ENCODE assay signal across 17 mouse cellular contexts in the genomic region with DNA sequence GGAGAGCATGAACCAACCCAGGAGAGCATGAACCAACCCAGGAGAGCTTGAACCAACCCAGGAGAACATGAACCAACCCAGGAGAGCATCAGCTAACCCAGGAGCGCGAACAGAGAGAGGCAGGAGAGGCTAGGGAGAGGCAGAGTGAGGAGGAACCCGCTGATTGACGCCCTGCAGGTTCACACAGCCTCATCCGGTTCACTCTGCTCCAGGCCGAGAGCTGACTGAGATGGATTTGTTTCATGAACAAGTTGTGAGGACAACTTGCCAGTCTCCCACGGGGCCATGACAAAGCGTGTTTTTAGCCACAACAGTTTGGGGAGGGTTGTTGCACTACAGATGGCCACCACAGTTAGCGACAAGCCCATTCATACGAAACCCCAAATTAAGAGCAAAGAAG.
"Had no signal": no experiment of that assay in that cellular context is flagged by ENCODE, and none has a peak within 500 bp of the region (broad histone marks: within the 10 kb centered on the region; RNA-seq: fewer than 3 reads in every experiment).

No protein-coding gene starts in this region.

- H3K9me3 ChIP-seq: midbrain, embryonic 13.5 days; midbrain, embryonic 15.5 days; neural tube, embryonic 13.5 days; neural tube, embryonic 15.5 days had no signal

- H3K27ac ChIP-seq: liver, embryonic 14.5 days; midbrain, embryonic 13.5 days; midbrain, embryonic 15.5 days; neural tube, embryonic 13.5 days; neural tube, embryonic 15.5 days had no signal

- H3K4me2 ChIP-seq: lung, embryonic 14.5 days; midbrain, embryonic 11.5 days; midbrain, embryonic 13.5 days; midbrain, embryonic 15.5 days; neural tube, embryonic 13.5 days; neural tube, embryonic 15.5 days had no signal

- H3K36me3 ChIP-seq: midbrain, embryonic 13.5 days; midbrain, embryonic 15.5 days; neural tube, embryonic 13.5 days; neural tube, embryonic 15.5 days had no signal

- H3K4me3 ChIP-seq: midbrain, embryonic 13.5 days; midbrain, embryonic 15.5 days; neural tube, embryonic 13.5 days; neural tube, embryonic 15.5 days had no signal

- H3K27me3 ChIP-seq: midbrain, embryonic 13.5 days; midbrain, embryonic 15.5 days; neural tube, embryonic 13.5 days; neural tube, embryonic 15.5 days had no signal

- ATAC-seq: midbrain, embryonic 13.5 days; midbrain, embryonic 15.5 days had no signal

- H3K4me1 ChIP-seq: midbrain, embryonic 13.5 days; midbrain, embryonic 15.5 days; neural tube, embryonic 15.5 days had no signal

- H3K9ac ChIP-seq: liver, embryonic 14.5 days; lung, embryonic 14.5 days; midbrain, embryonic 13.5 days; midbrain, embryonic 15.5 days; neural tube, embryonic 13.5 days; neural tube, embryonic 15.5 days had no signal

- DNase-seq: lung, adult 18-20 months; lung, embryonic 14.5 days; lung, postnatal 10 days; lung, postnatal 4 days; retina, postnatal 1 day; right cerebral cortex, adult 18-20 months; right cerebral cortex, postnatal 25 days; right cerebral cortex, postnatal 4 days; spleen, adult 18-20 months; thymus, adult 18-20 months; thymus, postnatal 25 days had no signal
